Mouse (Mus musculus) liver, postnatal 0 days (tissue): ENCODE data around the gene Herc3. TPM values are rescaled to one million over a fixed set of nuclear protein-coding genes. Genes with fewer than 3 reads are reported as not detected.

Experiments used
- ATAC-seq: fragments of 200-750 bp; cut with Nextera tagmentation; 2 replicates; pipeline ENCODE4 v1.8.0; 2017; ENCODE audit warnings: mild to moderate bottlenecking, moderate library complexity
- DNase-seq: peaks from one replicate; pipeline ENCODE4 v3.0.0-alpha.2; 2016
- H3K27ac ChIP-seq: fragments of 300-500 bp; sonication (generic); 2 replicates; pipeline ENCODE4 v1.5.1; 2014; ENCODE audit warnings: antibody characterized with exemption, moderate library complexity, mild to moderate bottlenecking, low read depth
- H3K27me3 ChIP-seq: fragments of 300-500 bp; sonication (generic); 2 replicates; pipeline ENCODE4 v1.6.1; 2014; ENCODE audit warnings: low read length, control low read depth, mixed read lengths; ENCODE audit not compliant: insufficient read depth
- H3K36me3 ChIP-seq: fragments of 300-500 bp; sonication (generic); replicated peaks from 2 replicates; pipeline ENCODE4 v1.6.1; 2014; ENCODE audit warnings: mild to moderate bottlenecking, control low read depth, low read length, moderate library complexity, mixed read lengths; ENCODE audit not compliant: insufficient read depth
- H3K4me1 ChIP-seq: fragments of 300-500 bp; sonication (generic); 2 replicates; pipeline ENCODE4 v1.6.1; 2014; ENCODE audit warnings: antibody characterized with exemption, mild to moderate bottlenecking, control low read depth; ENCODE audit not compliant: insufficient read depth
- H3K4me2 ChIP-seq: fragments of 300-500 bp; sonication (generic); 2 replicates; pipeline ENCODE4 v1.6.1; 2014; ENCODE audit warnings: low read depth, mild to moderate bottlenecking, low read length, moderate library complexity, mixed read lengths
- H3K4me3 ChIP-seq: fragments of 300-500 bp; sonication (generic); 2 replicates; pipeline ENCODE4 v1.5.1; 2014; ENCODE audit warnings: low read depth, low read length
- H3K9ac ChIP-seq: fragments of 300-500 bp; sonication (generic); replicated peaks from 2 replicates; pipeline ENCODE4 v1.6.1; 2014; ENCODE audit warnings: mild to moderate bottlenecking, moderate library complexity
- H3K9me3 ChIP-seq: fragments of 300-500 bp; sonication (generic); 2 replicates; pipeline ENCODE4 v1.6.1; 2016; ENCODE audit warnings: mild to moderate bottlenecking, control low read depth, low read length, mixed read lengths
- CTCF ChIP-seq: sonication (generic); IDR thresholded peaks from 2 replicates; pipeline ENCODE4 v1.5.1; 2016; ENCODE audit warnings: antibody characterized with exemption, low read depth
- EP300 ChIP-seq: IDR thresholded peaks from 2 replicates; pipeline ENCODE4 v1.6.1; 2016; ENCODE audit warnings: antibody characterized with exemption, low read depth, mild to moderate bottlenecking
- whole genome bisulfite sequencing: fragments of 180-500 bp; shearing (Covaris S2); extraction: QIAGEN DNeasy Blood & Tissue Kit; methylation state at CpG from one replicate; pipeline ENCODE4 v1.1.7; 2014; ENCODE audit not compliant: insufficient replicate concordance; 5-methylcytosine and 5-hydroxymethylcytosine counted together
- polyA plus RNA-seq: library from polyadenylated mRNA; unstranded; fragments of >200 nt; fragmentation: Nextera tagmentation; extraction: Ambion mirVana; gene quantifications from 2 replicates; pipeline ENCODE4 v1.2.1, GENCODE M21; 2015

Gene Herc3
- polyA plus RNA-seq, 1 experiment from 2014 or later, result 2.5 TPM

DNA sequence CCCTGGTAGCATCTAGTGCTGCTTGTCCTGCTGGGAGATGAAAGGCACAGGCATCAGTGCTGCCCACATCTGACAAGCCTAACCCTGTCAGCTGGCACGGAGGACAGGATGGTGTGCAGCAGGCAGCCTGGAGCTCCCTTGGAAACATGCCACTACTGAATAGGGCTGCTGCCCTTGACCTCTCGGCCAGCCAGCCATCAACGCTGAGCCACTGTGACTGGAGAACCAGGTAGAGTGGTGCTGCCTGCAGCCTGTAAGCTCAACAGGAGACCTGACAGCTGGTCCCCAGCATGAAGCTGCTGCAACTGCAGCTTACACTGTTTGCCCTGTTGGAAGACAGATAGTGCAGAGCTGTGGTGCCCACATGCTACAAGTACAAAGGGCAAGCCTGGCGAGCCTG lies 48.3 kb downstream of the Herc3 start:
- no peaks in the 10 kb centered on the region for H3K4me1 ChIP-seq
- no peaks in the 10 kb centered on the region for H3K27me3 ChIP-seq
- WGBS, result 70% methylated on average over 4 of the region's 4 CpGs
- H3K9ac ChIP-seq, result no peak overlapping the region
- no peak for TF ChIP-seq CTCF
- no peak for TF ChIP-seq EP300
- no peak overlapping the region for H3K4me3 ChIP-seq
- no peak overlapping the region for H3K27ac ChIP-seq
- peaks cover 4% of the 10 kb centered on the region; the same call in 1 of the 2 replicates for H3K36me3 ChIP-seq
- no peaks in the 10 kb centered on the region for H3K9me3 ChIP-seq
- no peak for DNase-seq
- no peak overlapping the region for H3K4me2 ChIP-seq
- ATAC-seq, result no peak

DNA sequence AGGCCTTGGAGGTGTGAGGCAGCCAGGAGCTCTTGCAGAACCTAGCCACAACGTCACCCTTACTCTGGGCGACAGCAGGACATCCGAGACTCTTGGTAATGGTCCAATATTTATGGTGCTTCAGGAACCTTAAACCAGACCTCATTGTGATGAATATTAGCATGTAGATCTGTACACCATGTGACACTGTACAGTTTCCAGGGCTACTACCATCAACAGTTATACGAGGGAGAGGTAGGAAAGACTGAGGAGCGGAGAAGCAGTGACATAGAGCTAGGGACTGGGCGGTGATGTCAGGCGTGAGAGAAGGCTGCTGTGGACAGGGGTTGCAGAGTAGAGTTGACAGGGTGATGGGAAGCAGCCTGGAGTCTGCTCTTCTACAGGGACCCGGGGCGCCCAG lies 48.7 kb downstream of the Herc3 start:
- Histone ChIP-seq H3K9me3 (no peaks in the 10 kb centered on the region), H3K27ac (no peak overlapping the region), H3K36me3 (no peaks in the 10 kb centered on the region; the same call in 1 of the 2 replicates), H3K4me1 (no peaks in the 10 kb centered on the region), H3K27me3 (no peaks in the 10 kb centered on the region), H3K9ac (no peak overlapping the region), H3K4me2 (no peak overlapping the region), H3K4me3 (no peak overlapping the region)
- DNase-seq, result no peak
- 85% methylated on average over 9 of the region's 9 CpGs for WGBS
- no peak for ATAC-seq
- TF ChIP-seq EP300 (no peak), CTCF (no peak)

DNA sequence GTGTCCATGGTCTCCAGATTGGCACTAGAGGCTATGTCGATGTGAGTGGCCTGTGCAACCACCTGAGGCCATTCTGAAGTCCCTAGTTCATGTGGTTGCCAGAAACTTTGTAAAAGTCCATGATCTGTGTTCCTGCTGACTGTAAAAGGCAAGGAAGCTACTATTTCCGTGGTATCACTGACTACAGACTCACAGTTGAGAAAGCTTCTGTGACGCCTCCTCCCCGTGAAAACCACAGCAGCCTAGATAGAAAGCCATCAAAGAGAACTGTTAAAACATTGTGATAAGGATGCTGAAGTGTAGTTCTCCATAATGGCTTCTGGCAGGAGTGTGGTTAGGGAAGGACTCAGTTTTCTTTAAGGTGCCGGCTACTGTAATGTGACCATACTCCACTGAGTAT lies 49.6 kb downstream of the Herc3 start:
- ATAC-seq, result no peak

DNA sequence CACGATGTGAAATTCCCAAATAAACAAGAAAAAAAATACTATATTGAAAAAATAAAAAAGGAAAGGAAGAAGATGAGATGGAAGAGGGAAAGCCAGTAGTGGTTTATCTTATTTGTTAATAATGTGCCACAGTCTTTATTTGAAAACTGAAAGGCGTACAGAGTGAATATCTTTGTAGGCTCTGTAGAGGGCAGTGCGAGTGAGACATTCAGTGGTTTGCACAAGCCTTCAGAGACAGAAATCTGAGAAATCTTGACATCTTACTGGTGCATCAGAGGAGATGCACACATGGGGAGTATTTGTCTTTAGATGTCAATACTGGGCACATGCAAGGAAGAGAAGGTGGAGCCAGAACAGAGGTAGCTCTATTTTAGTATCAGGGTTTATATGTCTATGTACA lies 50.1 kb downstream of the Herc3 start:
- 70% methylated on average over 3 of the region's 3 CpGs for WGBS
- no peak for ATAC-seq
- Histone ChIP-seq H3K9ac (no peak overlapping the region), H3K9me3 (no peaks in the 10 kb centered on the region), H3K4me2 (no peak overlapping the region), H3K4me3 (no peak overlapping the region), H3K36me3 (no peaks in the 10 kb centered on the region), H3K27me3 (no peaks in the 10 kb centered on the region), H3K27ac (no peak overlapping the region), H3K4me1 (no peaks in the 10 kb centered on the region)
- TF ChIP-seq CTCF (no peak), EP300 (no peak)
- DNase-seq, result no peak

More for the DNA sequence above, 49.6 kb downstream of the Herc3 start:
- no peaks in the 10 kb centered on the region for H3K36me3 ChIP-seq
- no peaks in the 10 kb centered on the region for H3K4me1 ChIP-seq
- no peaks in the 10 kb centered on the region for H3K27me3 ChIP-seq
- no peaks in the 10 kb centered on the region for H3K9me3 ChIP-seq
- WGBS, result 46% methylated on average over 5 of the region's 5 CpGs
- H3K4me2 ChIP-seq, result no peak overlapping the region
- no peak for DNase-seq
- H3K27ac ChIP-seq, result no peak overlapping the region
- H3K9ac ChIP-seq, result no peak overlapping the region
- no peak for TF ChIP-seq EP300
- TF ChIP-seq CTCF, result no peak
- H3K4me3 ChIP-seq, result no peak overlapping the region

DNA sequence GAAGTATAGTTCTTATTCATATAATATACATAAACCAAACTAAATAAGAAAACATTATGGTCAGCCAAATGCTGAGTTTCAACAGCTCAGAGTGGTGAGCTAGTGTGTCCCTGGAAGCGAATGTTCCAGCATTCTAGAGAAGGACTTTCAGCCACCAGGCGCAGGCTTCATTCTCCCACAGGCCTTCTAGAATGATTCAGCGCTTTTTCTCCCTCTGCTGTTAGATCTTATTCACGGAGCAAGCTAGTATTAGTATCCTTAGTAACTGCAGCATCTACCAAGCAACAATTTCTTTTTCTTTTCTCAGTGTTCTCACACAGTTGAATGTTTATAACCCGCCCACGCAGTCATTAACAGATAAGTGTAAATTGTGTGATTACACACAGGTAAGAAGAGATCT lies 51.0 kb downstream of the Herc3 start:
- H3K27ac ChIP-seq, result no peak overlapping the region
- no peaks in the 10 kb centered on the region for H3K36me3 ChIP-seq
- no peak overlapping the region for H3K9ac ChIP-seq
- H3K27me3 ChIP-seq, result no peaks in the 10 kb centered on the region
- ATAC-seq (no peak), DNase-seq (no peak)
- H3K9me3 ChIP-seq, result no peaks in the 10 kb centered on the region
- no peak overlapping the region for H3K4me3 ChIP-seq
- no peak overlapping the region for H3K4me2 ChIP-seq
- TF ChIP-seq EP300 (no peak), CTCF (no peak)
- 61% methylated on average over 6 of the region's 6 CpGs for WGBS
- no peaks in the 10 kb centered on the region for H3K4me1 ChIP-seq

DNA sequence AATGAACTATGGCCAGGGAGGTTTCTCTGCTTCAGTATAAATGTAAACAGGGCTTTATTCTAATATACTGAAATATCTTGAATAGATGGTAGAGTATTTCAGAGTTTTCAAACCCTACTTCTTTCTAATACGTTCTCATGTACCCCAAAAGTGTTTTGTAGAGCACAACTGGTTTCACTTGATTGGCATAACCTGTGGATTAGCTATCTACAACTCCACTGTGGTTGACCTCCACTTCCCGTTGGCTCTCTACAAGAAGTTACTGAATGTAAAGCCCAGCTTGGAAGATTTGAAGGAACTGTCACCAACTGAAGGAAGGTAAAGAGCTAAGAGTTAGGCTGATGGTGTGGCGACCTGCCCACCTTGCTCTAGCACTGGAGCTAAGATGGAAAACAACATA lies 58.7 kb downstream of the Herc3 start:
- no peak for TF ChIP-seq CTCF
- no peak for TF ChIP-seq EP300
- Histone ChIP-seq H3K27me3 (no peaks in the 10 kb centered on the region), H3K36me3 (peaks cover 14% of the 10 kb centered on the region), H3K9ac (no peak overlapping the region), H3K4me3 (no peak overlapping the region), H3K4me2 (no peak overlapping the region), H3K27ac (no peak overlapping the region), H3K9me3 (no peaks in the 10 kb centered on the region), H3K4me1 (no peaks in the 10 kb centered on the region)
- no peak for ATAC-seq
- WGBS, result 59% methylated on average over 3 of the region's 3 CpGs
- DNase-seq, result no peak

DNA sequence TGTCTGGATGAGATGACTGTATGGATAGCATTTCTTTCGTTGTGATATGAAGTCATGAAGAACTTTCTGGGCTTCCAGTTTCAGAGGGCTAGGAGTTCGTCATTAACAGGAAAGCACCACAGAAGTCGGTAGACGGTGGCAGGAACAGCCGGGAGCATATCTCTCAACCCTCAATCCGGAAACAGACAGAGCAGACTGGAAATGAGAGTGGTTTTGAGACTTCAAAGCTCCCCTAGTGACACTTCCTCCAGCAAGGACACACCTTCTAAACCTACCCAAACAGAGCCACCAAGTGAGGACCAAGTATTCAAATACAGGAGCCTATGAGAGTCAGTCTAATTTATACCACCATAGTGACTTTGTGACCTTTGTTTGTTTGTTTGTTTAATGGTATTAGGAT lies 62.0 kb downstream of the Herc3 start:
- Histone ChIP-seq H3K9me3 (no peaks in the 10 kb centered on the region), H3K36me3 (peaks cover 21% of the 10 kb centered on the region), H3K4me2 (no peak overlapping the region), H3K9ac (no peak overlapping the region), H3K27ac (no peak overlapping the region), H3K27me3 (no peaks in the 10 kb centered on the region), H3K4me3 (no peak overlapping the region), H3K4me1 (no peaks in the 10 kb centered on the region)
- no peak for DNase-seq
- ATAC-seq, result no peak
- 49% methylated on average over 6 of the region's 6 CpGs for WGBS
- TF ChIP-seq EP300, result no peak
- no peak for TF ChIP-seq CTCF
